Mouse (Mus musculus) forebrain, embryonic 16.5 days (tissue): ENCODE data around the gene Tmem178b. TPM values are rescaled to one million over a fixed set of nuclear protein-coding genes. Genes with fewer than 3 reads are reported as not detected.

ENCODE experiments used
- ATAC-seq: fragments of 200-750 bp; cut with Nextera tagmentation; 2 replicates; pipeline ENCODE4 v1.8.0; 2017; ENCODE audit warnings: mild to moderate bottlenecking, moderate library complexity
- H3K27ac ChIP-seq: fragments of 300-500 bp; sonication (generic); 2 replicates; pipeline ENCODE4 v1.5.1; 2014; ENCODE audit warnings: low read length, control low read depth
- H3K27me3 ChIP-seq: fragments of 300-500 bp; sonication (generic); replicated peaks from 2 replicates; pipeline ENCODE4 v1.6.1; 2014; ENCODE audit warnings: low read length; ENCODE audit not compliant: control insufficient read depth, insufficient read depth
- H3K36me3 ChIP-seq: fragments of 300-500 bp; sonication (generic); 2 replicates; pipeline ENCODE4 v1.6.1; 2014; ENCODE audit not compliant: control insufficient read depth, insufficient read depth
- H3K4me1 ChIP-seq: fragments of 300-500 bp; sonication (generic); replicated peaks from 2 replicates; pipeline ENCODE4 v1.6.1; 2014; ENCODE audit warnings: low read length; ENCODE audit not compliant: control insufficient read depth, insufficient read depth
- H3K4me2 ChIP-seq: fragments of 300-500 bp; sonication (generic); 2 replicates; pipeline ENCODE4 v1.6.1; 2014; ENCODE audit warnings: mild to moderate bottlenecking, low read length, control low read depth
- H3K4me3 ChIP-seq: fragments of 300-500 bp; sonication (generic); replicated peaks from 2 replicates; pipeline ENCODE4 v1.5.1; 2014; ENCODE audit warnings: mild to moderate bottlenecking, low read length, control low read depth
- H3K9ac ChIP-seq: fragments of 300-500 bp; sonication (generic); replicated peaks from 2 replicates; pipeline ENCODE4 v1.6.1; 2014; ENCODE audit warnings: low read depth, low read length, control low read depth
- H3K9me3 ChIP-seq: fragments of 300-500 bp; sonication (generic); 2 replicates; pipeline ENCODE4 v1.6.1; 2016; ENCODE audit warnings: low read length; ENCODE audit not compliant: control insufficient read depth
- WGBS: fragments of 180-500 bp; shearing (Covaris S2); extraction: QIAGEN DNeasy Blood & Tissue Kit; methylation state at CpG from one replicate; pipeline ENCODE4 v1.1.7; 2014; 5-methylcytosine and 5-hydroxymethylcytosine counted together
- polyA plus RNA-seq: library from polyadenylated mRNA; unstranded; fragments of >200 nt; fragmentation: Nextera tagmentation; extraction: Ambion mirVana; gene quantifications from 2 replicates; pipeline ENCODE4 v1.2.1, GENCODE M21; 2015

Gene Tmem178b
- polyA plus RNA-seq, 1 experiment from 2014 or later, result 32.2 TPM

- no peak for ATAC-seq
- H3K36me3 ChIP-seq, result no peaks in the 10 kb centered on the region
- H3K4me3 ChIP-seq, result no peak overlapping the region
- H3K9ac ChIP-seq, result no peak overlapping the region
- H3K4me1 ChIP-seq, result no peaks in the 10 kb centered on the region
- no peak overlapping the region for H3K4me2 ChIP-seq
- WGBS, result 85% methylated on average over 3 of the region's 3 CpGs
- H3K27ac ChIP-seq, result no peak overlapping the region
- no peaks in the 10 kb centered on the region for H3K27me3 ChIP-seq
- no peaks in the 10 kb centered on the region for H3K9me3 ChIP-seq
These were observed 205.3 kb downstream of the Tmem178b start for GRCm38 (mm10) chr6:40078353-40078752.

GRCm38 (mm10) chr6:40083726-40084125 is 210.7 kb downstream of the Tmem178b start:
- H3K4me3 ChIP-seq, result no peak overlapping the region
- no peaks in the 10 kb centered on the region for H3K9me3 ChIP-seq
- H3K4me1 ChIP-seq, result no peaks in the 10 kb centered on the region
- 94% methylated on average over 3 of the region's 3 CpGs for WGBS
- H3K27me3 ChIP-seq, result no peaks in the 10 kb centered on the region
- no peak overlapping the region for H3K27ac ChIP-seq
- ATAC-seq, result no peak
- no peak overlapping the region for H3K9ac ChIP-seq
- no peaks in the 10 kb centered on the region for H3K36me3 ChIP-seq
- H3K4me2 ChIP-seq, result no peak overlapping the region

GRCm38 (mm10) chr6:40091250-40091651 is 218.2 kb downstream of the Tmem178b start:
- peak; percentile 56 for ATAC-seq
- no peaks in the 10 kb centered on the region for H3K9me3 ChIP-seq
- 9% methylated on average over 5 of the region's 5 CpGs for WGBS
- H3K4me3 ChIP-seq, result no peak overlapping the region
- no peak overlapping the region for H3K9ac ChIP-seq
- H3K4me2 ChIP-seq, result no peak overlapping the region
- no peaks in the 10 kb centered on the region for H3K36me3 ChIP-seq
- H3K4me1 ChIP-seq, result peaks cover 11% of the 10 kb centered on the region
- no peak overlapping the region for H3K27ac ChIP-seq
- H3K27me3 ChIP-seq, result no peaks in the 10 kb centered on the region

- Histone ChIP-seq H3K9ac (no peak overlapping the region), H3K36me3 (no peaks in the 10 kb centered on the region), H3K4me1 (peaks cover 10% of the 10 kb centered on the region), H3K4me2 (no peak overlapping the region), H3K9me3 (no peaks in the 10 kb centered on the region), H3K27ac (no peak overlapping the region), H3K27me3 (no peaks in the 10 kb centered on the region), H3K4me3 (no peak overlapping the region)
- 84% methylated on average over 2 of the region's 2 CpGs for WGBS
- no peak for ATAC-seq
These were observed 225.4 kb downstream of the Tmem178b start for GRCm38 (mm10) chr6:40098498-40098897.

DNA sequence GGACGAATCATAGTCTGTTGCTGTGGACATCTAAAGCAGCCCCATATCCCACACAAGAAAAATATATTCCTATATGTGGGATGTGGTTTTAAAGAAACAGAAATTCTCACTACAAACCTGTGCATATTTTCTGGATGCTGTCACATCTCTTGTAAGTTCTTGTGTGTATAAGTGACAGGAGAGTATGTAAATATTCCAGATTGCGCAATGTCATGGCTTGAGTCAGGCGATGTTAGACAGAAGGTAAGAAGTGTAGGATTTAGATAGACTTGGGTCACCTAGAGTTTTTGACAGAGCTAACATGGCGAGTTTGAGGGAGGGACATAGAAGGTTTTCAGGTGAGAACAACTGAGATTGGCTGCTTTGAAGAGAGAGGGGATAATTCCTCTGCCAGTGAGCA is 228.7 kb downstream of the Tmem178b start:
- Histone ChIP-seq H3K9ac (no peak overlapping the region), H3K27ac (no peak overlapping the region), H3K36me3 (no peaks in the 10 kb centered on the region), H3K4me2 (no peak overlapping the region), H3K27me3 (no peaks in the 10 kb centered on the region), H3K4me1 (peaks cover 18% of the 10 kb centered on the region), H3K9me3 (no peaks in the 10 kb centered on the region), H3K4me3 (no peak overlapping the region)
- WGBS, result 92% methylated on average over 4 of the region's 4 CpGs
- no peak for ATAC-seq

DNA sequence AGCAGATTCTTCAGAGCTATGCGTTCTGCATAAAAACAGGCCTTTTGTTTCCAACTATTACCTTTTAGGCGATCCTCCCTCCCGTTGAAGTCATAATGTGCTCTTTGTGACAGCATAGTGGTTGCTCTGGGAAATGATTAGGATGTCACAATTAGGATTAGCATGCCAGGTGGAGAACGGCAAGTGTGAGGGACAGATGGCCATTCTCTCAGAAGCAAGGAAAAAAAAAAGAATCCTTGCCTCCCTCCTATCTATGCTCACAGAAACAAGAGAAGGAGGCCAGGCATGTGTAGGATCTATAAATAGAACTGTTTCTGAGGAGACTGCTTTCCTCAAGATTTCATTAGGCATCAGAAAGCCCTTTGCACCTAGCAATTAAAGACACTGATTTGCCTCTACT is 229.8 kb downstream of the Tmem178b start:
- H3K4me1 ChIP-seq, result peaks cover 18% of the 10 kb centered on the region
- no peaks in the 10 kb centered on the region for H3K36me3 ChIP-seq
- H3K4me3 ChIP-seq, result no peak overlapping the region
- H3K9ac ChIP-seq, result no peak overlapping the region
- no peaks in the 10 kb centered on the region for H3K9me3 ChIP-seq
- no peak overlapping the region for H3K4me2 ChIP-seq
- H3K27ac ChIP-seq, result peak overlapping the region; percentile 73
- H3K27me3 ChIP-seq, result no peaks in the 10 kb centered on the region
- ATAC-seq, result peak; percentile 62
- 16% methylated on average over 4 of the region's 4 CpGs for WGBS

- H3K4me2 ChIP-seq, result no peak overlapping the region
- H3K4me3 ChIP-seq, result no peak overlapping the region
- no peak overlapping the region for H3K9ac ChIP-seq
- H3K27me3 ChIP-seq, result no peaks in the 10 kb centered on the region
- no peaks in the 10 kb centered on the region for H3K36me3 ChIP-seq
- WGBS, result 90% methylated on average over 5 of the region's 5 CpGs
- ATAC-seq, result no peak
- H3K27ac ChIP-seq, result no peak overlapping the region
- peaks cover 6% of the 10 kb centered on the region for H3K4me1 ChIP-seq
- H3K9me3 ChIP-seq, result no peaks in the 10 kb centered on the region
These were observed 237.0 kb downstream of the Tmem178b start for GRCm38 (mm10) chr6:40110029-40110428.

DNA sequence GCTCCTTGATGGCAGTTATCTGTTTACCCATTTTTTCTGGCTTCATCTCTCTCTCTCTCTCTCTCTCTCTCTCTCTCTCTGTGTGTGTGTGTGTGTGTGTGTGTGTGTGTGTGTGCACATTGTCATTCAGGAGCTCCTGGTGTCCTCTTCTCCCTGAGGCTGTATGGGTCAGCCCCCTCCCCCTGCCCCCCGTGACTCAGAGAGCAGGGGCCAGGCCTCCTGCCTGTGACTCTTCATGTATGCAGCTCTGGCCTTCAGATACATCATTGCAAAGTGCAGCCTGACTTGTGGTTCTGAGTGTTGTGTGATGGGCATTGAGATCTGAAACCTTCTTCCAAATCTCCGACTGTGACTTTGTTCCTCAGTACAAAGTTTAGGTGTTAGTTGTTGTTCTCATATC is 237.7 kb downstream of the Tmem178b start:
- Histone ChIP-seq H3K27me3 (no peaks in the 10 kb centered on the region), H3K4me2 (no peak overlapping the region), H3K36me3 (no peaks in the 10 kb centered on the region), H3K9ac (no peak overlapping the region), H3K27ac (no peak overlapping the region), H3K4me1 (peaks cover 6% of the 10 kb centered on the region), H3K9me3 (no peaks in the 10 kb centered on the region), H3K4me3 (no peak overlapping the region)
- WGBS, result 79% methylated on average over 2 of the region's 2 CpGs
- no peak for ATAC-seq

DNA sequence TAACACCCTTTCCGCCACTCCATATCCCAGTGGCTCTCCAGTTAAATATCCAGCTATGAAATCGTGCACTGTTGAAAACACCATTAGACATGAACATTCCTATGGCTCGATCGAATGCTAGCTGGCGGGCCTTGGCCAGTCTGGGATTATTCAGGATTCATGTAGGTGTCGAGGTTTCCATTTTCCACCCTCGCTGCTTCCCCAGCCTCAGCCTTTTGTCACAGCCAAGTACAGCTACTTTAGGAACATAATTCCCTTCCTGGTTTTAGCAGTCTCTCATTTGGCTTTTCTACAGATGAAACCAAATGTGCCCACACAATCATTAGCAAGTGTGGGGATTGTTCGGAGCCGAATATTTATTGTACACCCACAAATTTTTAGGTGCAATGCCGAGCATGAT is 239.4 kb downstream of the Tmem178b start:
- Histone ChIP-seq H3K27ac (no peak overlapping the region), H3K9ac (no peak overlapping the region), H3K27me3 (no peaks in the 10 kb centered on the region), H3K4me1 (peaks cover 6% of the 10 kb centered on the region), H3K9me3 (no peaks in the 10 kb centered on the region), H3K4me3 (no peak overlapping the region), H3K36me3 (no peaks in the 10 kb centered on the region), H3K4me2 (no peak overlapping the region)
- 60% methylated on average over 10 of the region's 10 CpGs for WGBS
- no peak for ATAC-seq

- H3K27me3 ChIP-seq, result no peaks in the 10 kb centered on the region
- no peak for ATAC-seq
- no peak overlapping the region for H3K4me3 ChIP-seq
- H3K9ac ChIP-seq, result no peak overlapping the region
- no peaks in the 10 kb centered on the region for H3K9me3 ChIP-seq
- WGBS, result 42% methylated on average over 3 of the region's 3 CpGs
- H3K36me3 ChIP-seq, result no peaks in the 10 kb centered on the region
- H3K27ac ChIP-seq, result no peak overlapping the region
- H3K4me1 ChIP-seq, result peaks cover 9% of the 10 kb centered on the region
- H3K4me2 ChIP-seq, result no peak overlapping the region
These were observed 243.2 kb downstream of the Tmem178b start for GRCm38 (mm10) chr6:40116225-40116624.
